Mouse (Mus musculus) myocyte (in vitro differentiated cells): ENCODE results near the gene Arl8a. TPM values are rescaled to one million over a fixed set of nuclear protein-coding genes. Genes with fewer than 3 reads are reported as not detected.

Source experiments
- H3K27me3 ChIP-seq: one replicate; pipeline ENCODE4 v1.6.1; 2011; ENCODE audit not compliant: control insufficient read depth, insufficient read depth, insufficient read length
- H3K36me3 ChIP-seq: one replicate; pipeline ENCODE4 v1.6.1; 2011; ENCODE audit not compliant: control insufficient read depth, insufficient read depth
- H3K4me2 ChIP-seq: one replicate; pipeline ENCODE4 v1.6.1; 2011; ENCODE audit warnings: low read depth, control low read depth
- H3K4me3 ChIP-seq: one replicate; pipeline ENCODE4 v1.5.1; 2011; ENCODE audit warnings: mild to moderate bottlenecking, control low read depth, moderate library complexity
- H3K79me2 ChIP-seq: one replicate; pipeline ENCODE4 v1.6.1; 2011; ENCODE audit not compliant: control insufficient read depth, insufficient read depth
- H3ac ChIP-seq: one replicate; pipeline ENCODE4 v1.6.1; 2011; ENCODE audit not compliant: control insufficient read depth, insufficient read length
- CEBPB ChIP-seq: IDR thresholded peaks from 2 replicates; pipeline ENCODE4 v1.6.1; 2011; ENCODE audit warnings: mild to moderate bottlenecking, moderate library complexity; ENCODE audit not compliant: poor library complexity, insufficient read depth, severe bottlenecking
- E2F4 ChIP-seq: IDR thresholded peaks from one replicate; pipeline ENCODE4 v1.6.1; 2011; ENCODE audit warnings: mild to moderate bottlenecking, control low read depth, moderate library complexity; ENCODE audit not compliant: insufficient read depth
- MAX ChIP-seq: IDR thresholded peaks from one replicate; pipeline ENCODE4 v1.6.1; 2011; ENCODE audit warnings: low read depth, mild to moderate bottlenecking, control low read depth
- MYOD1 ChIP-seq, 3 experiments: IDR thresholded peaks; one replicate each; pipeline ENCODE4 v1.6.1; 2011; ENCODE audit warnings: control low read depth in 2 of 3, low read depth in 2 of 3, mild to moderate bottlenecking in 2 of 3, moderate library complexity in 1 of 3; ENCODE audit not compliant: insufficient read length in 2 of 3, control insufficient read depth in 1 of 3
- MYOG ChIP-seq, 3 experiments: IDR thresholded peaks; one replicate each; pipeline ENCODE4 v1.6.1; 2011; ENCODE audit warnings: control low read depth in 2 of 3, low read depth in 2 of 3, mild to moderate bottlenecking in 2 of 3; ENCODE audit not compliant: insufficient read length in 2 of 3, control insufficient read depth in 1 of 3, insufficient read depth in 1 of 3
- POLR2A ChIP-seq: IDR thresholded peaks from one replicate; pipeline ENCODE4 v1.6.1; 2011; ENCODE audit warnings: low read depth, mild to moderate bottlenecking, control low read depth, moderate library complexity; ENCODE audit not compliant: insufficient read length
- POLR2AphosphoS2 ChIP-seq: IDR thresholded peaks from one replicate; pipeline ENCODE4 v1.6.1; 2011; ENCODE audit warnings: low read depth, control low read depth; ENCODE audit not compliant: insufficient read length
- REST ChIP-seq: IDR thresholded peaks from one replicate; pipeline ENCODE4 v1.6.1; 2011; ENCODE audit warnings: mild to moderate bottlenecking, control low read depth, moderate library complexity; ENCODE audit not compliant: insufficient read depth, insufficient read length
- SRF ChIP-seq: IDR thresholded peaks from one replicate; pipeline ENCODE4 v1.6.1; 2011; ENCODE audit warnings: low read depth; ENCODE audit not compliant: control insufficient read depth, insufficient read length
- TCF12 ChIP-seq: IDR thresholded peaks from one replicate; pipeline ENCODE4 v1.6.1; 2011; ENCODE audit warnings: mild to moderate bottlenecking, control low read depth; ENCODE audit not compliant: poor library complexity, insufficient read depth, severe bottlenecking
- TCF3 ChIP-seq: IDR thresholded peaks from one replicate; pipeline ENCODE4 v1.6.1; 2011; ENCODE audit warnings: low read depth, control low read depth; ENCODE audit not compliant: insufficient read length
- USF1 ChIP-seq: IDR thresholded peaks from one replicate; pipeline ENCODE4 v1.6.1; 2011; ENCODE audit warnings: low read depth, mild to moderate bottlenecking, control low read depth, moderate library complexity
- polyA plus RNA-seq: library from polyadenylated mRNA; unstranded; fragments of >200 nt; fragmentation: generic; extraction: Trizol; gene quantifications from one replicate; pipeline ENCODE4 v1.2.1, GENCODE M21; 2012; ENCODE audit warnings: missing spikeins

The Arl8a gene
- polyA plus RNA-seq, 1 experiment = 61.2 TPM

- no peak overlapping the region for H3K4me3 ChIP-seq
These were observed 16.1 kb upstream of the Arl8a start for GRCm38 (mm10) chr1:135130376-135131018.

GRCm38 (mm10) chr1:135131034-135131433, 15.6 kb upstream of the Arl8a start:
- H3K36me3 ChIP-seq = no peaks in the 10 kb centered on the region
- H3K4me2 ChIP-seq = peak overlapping the region; percentile 61
- H3K4me3 ChIP-seq = no peak overlapping the region
- TF ChIP-seq TCF12 = no peak
- TF ChIP-seq POLR2AphosphoS2 = no peak
- TF ChIP-seq REST = no peak
- peak in 1 of 3 experiments; percentile 3 for TF ChIP-seq MYOD1 (IDR thresholded peaks at IDR 0.05; ENCODE audit: control insufficient read depth in 1 of 3, insufficient read length in 2 of 3, low read depth in 2 of 3)
- no peak for TF ChIP-seq MAX
- no peak for TF ChIP-seq POLR2A
- TF ChIP-seq USF1 = no peak
- H3ac ChIP-seq = no peak overlapping the region
- no peaks in the 10 kb centered on the region for H3K79me2 ChIP-seq
- H3K27me3 ChIP-seq = no peaks in the 10 kb centered on the region

More at GRCm38 (mm10) chr1:135130376-135131018, 16.1 kb upstream of the Arl8a start:
- Histone ChIP-seq H3K79me2 (no peaks in the 10 kb centered on the region), H3ac (no peak overlapping the region), H3K4me2 (peak overlapping the region; percentile 61), H3K27me3 (no peaks in the 10 kb centered on the region), H3K36me3 (no peaks in the 10 kb centered on the region)
- TF ChIP-seq USF1 (peak; percentile 70), SRF (no peak)

DNA sequence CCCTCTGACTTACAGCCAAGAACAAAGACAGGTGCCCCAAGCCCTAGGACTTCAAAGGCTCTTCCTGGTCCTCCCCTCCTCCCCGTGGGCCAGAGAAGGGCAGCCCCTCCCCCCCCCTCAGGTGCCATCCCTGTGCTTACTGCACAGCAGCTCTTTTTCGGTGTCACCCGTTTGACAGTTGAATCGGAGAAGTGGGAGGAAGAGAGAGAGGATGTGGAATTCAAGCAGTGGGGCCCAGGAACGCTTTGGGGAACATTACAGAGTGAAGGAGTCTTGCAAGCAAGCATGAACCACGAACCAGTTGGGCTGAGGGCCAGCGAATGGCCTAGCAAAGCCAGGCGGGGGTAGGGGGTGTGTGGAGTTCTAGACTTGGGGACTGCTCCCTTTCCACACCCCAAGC, 15.1 kb upstream of the Arl8a start:
- H3K79me2 ChIP-seq = no peaks in the 10 kb centered on the region
- no peaks in the 10 kb centered on the region for H3K27me3 ChIP-seq
- H3ac ChIP-seq = no peak overlapping the region
- TF ChIP-seq POLR2AphosphoS2 (no peak), USF1 (no peak), MYOG (IDR thresholded peaks at IDR 0.05; ENCODE audit: control insufficient read depth in 1 of 3, insufficient read depth in 1 of 3, insufficient read length in 2 of 3, low read depth in 2 of 3) (no peak), E2F4 (no peak), MAX (no peak), SRF (no peak), POLR2A (no peak), MYOD1 (IDR thresholded peaks at IDR 0.05; ENCODE audit: control insufficient read depth in 1 of 3, insufficient read length in 2 of 3, low read depth in 2 of 3) (no peak), TCF12 (no peak), REST (no peak), TCF3 (no peak), CEBPB (no peak)
- H3K4me3 ChIP-seq = no peak overlapping the region
- H3K4me2 ChIP-seq = peak overlapping the region; percentile 61
- H3K36me3 ChIP-seq = no peaks in the 10 kb centered on the region

DNA sequence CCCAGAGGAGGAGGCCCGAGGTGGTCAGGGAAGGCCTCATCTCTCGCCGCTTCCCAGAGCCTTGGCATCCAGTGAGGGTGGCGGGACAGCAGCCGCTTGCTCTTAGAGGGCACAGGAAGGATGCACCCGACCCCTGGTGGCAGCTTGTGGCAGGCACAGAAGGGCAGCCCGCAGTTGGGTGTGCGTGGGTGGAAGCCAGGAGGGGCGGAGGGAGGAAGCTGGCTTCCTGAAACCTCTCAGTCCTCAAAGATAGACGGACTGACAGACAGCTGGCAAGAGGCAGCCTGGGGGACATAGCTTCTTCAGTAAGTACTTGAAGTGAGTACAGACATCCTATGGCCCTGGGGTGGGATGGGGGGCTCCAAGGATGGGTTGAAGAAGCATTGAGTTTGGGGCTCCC, 14.2 kb upstream of the Arl8a start, which contains the start of gene Ptpn7:
Ptpn7 (plus strand) TSS at position 228 of the 400 bp plus-strand sequence.
- Histone ChIP-seq H3K79me2 (no peaks in the 10 kb centered on the region), H3K27me3 (no peaks in the 10 kb centered on the region), H3ac (no peak within 1 kb of the TSS), H3K36me3 (no peaks in the 10 kb centered on the region), H3K4me3 (no peak within 1 kb of the TSS), H3K4me2 (peak within 1 kb of the TSS; percentile 16)
- TF ChIP-seq POLR2A (no peak), MYOG (IDR thresholded peaks at IDR 0.05; ENCODE audit: control insufficient read depth in 1 of 3, insufficient read depth in 1 of 3, insufficient read length in 2 of 3, low read depth in 2 of 3) (peak in 1 of 3 experiments; percentile 6), MYOD1 (IDR thresholded peaks at IDR 0.05; ENCODE audit: control insufficient read depth in 1 of 3, insufficient read length in 2 of 3, low read depth in 2 of 3) (peak in 1 of 3 experiments; percentile 40)

GRCm38 (mm10) chr1:135132893-135133369, 13.7 kb upstream of the Arl8a start:
- Histone ChIP-seq H3K4me2 (no peak overlapping the region), H3K27me3 (no peaks in the 10 kb centered on the region), H3K79me2 (no peaks in the 10 kb centered on the region), H3ac (no peak overlapping the region), H3K36me3 (no peaks in the 10 kb centered on the region), H3K4me3 (no peak overlapping the region)
- TF ChIP-seq MAX (no peak), MYOG (IDR thresholded peaks at IDR 0.05; ENCODE audit: control insufficient read depth in 1 of 3, insufficient read depth in 1 of 3, insufficient read length in 2 of 3, low read depth in 2 of 3) (no peak), USF1 (no peak), POLR2AphosphoS2 (no peak), CEBPB (no peak), TCF3 (no peak), TCF12 (no peak), E2F4 (no peak), REST (no peak), POLR2A (no peak), SRF (no peak), MYOD1 (IDR thresholded peaks at IDR 0.05; ENCODE audit: control insufficient read depth in 1 of 3, insufficient read length in 2 of 3, low read depth in 2 of 3) (no peak)
